Mouse (Mus musculus): Measurements from ENCODE around the gene Pacsin2. TPM values are rescaled to one million over a fixed set of nuclear protein-coding genes. Genes with fewer than 3 reads are reported as not detected.

Gene Pacsin2
- polyA plus RNA-seq, 1 experiment from 2014 or later, result 47.9 TPM

GRCm38 (mm10) chr15:83423589-83424384 is 40.6 kb downstream of the Pacsin2 start:
- ATAC-seq (ENCODE audit: low read depth), result peak; percentile 84
- H3K9me3 ChIP-seq (replicated peaks; ENCODE audit: control insufficient read depth, low read length), result no peaks in the 10 kb centered on the region
- peak overlapping the region; percentile 65 for H3K9ac ChIP-seq (ENCODE audit: low read depth, low read length)

GRCm38 (mm10) chr15:83422299-83422981 is 42.0 kb downstream of the Pacsin2 start:
- Histone ChIP-seq H3K27me3 (ENCODE audit: control insufficient read depth, insufficient read depth, low read depth, low read length) (no peaks in the 10 kb centered on the region), H3K9me3 (replicated peaks; ENCODE audit: control insufficient read depth, low read length) (no peaks in the 10 kb centered on the region), H3K36me3 (ENCODE audit: control insufficient read depth, insufficient read depth) (no peaks in the 10 kb centered on the region), H3K27ac (ENCODE audit: low read length) (peak overlapping the region; percentile 97), H3K4me1 (ENCODE audit: control insufficient read depth, low read depth, low read length) (peaks cover 82% of the 10 kb centered on the region), H3K9ac (ENCODE audit: low read depth, low read length) (peak overlapping the region; percentile 65), H3K4me2 (ENCODE audit: low read depth, low read length) (peak overlapping the region; percentile 61), H3K4me3 (ENCODE audit: low read depth, low read length) (peak overlapping the region; percentile 48)
- WGBS (ENCODE audit: insufficient replicate concordance), result 30% methylated on average over 15 of the region's 15 CpGs
- ATAC-seq (ENCODE audit: low read depth), result peak; percentile 85

More at GRCm38 (mm10) chr15:83423589-83424384, 40.6 kb downstream of the Pacsin2 start:
- Histone ChIP-seq H3K27me3 (ENCODE audit: control insufficient read depth, insufficient read depth, low read depth, low read length) (no peaks in the 10 kb centered on the region), H3K36me3 (ENCODE audit: control insufficient read depth, insufficient read depth) (no peaks in the 10 kb centered on the region), H3K4me1 (ENCODE audit: control insufficient read depth, low read depth, low read length) (peaks cover 84% of the 10 kb centered on the region), H3K27ac (ENCODE audit: low read length) (peak overlapping the region; percentile 97), H3K4me2 (ENCODE audit: low read depth, low read length) (peak overlapping the region; percentile 61), H3K4me3 (ENCODE audit: low read depth, low read length) (peak overlapping the region; percentile 48)
- WGBS (ENCODE audit: insufficient replicate concordance), result 37% methylated on average over 5 of the region's 5 CpGs

GRCm38 (mm10) chr15:83419562-83419961 is 44.8 kb downstream of the Pacsin2 start:
- no peaks in the 10 kb centered on the region for H3K27me3 ChIP-seq (ENCODE audit: control insufficient read depth, insufficient read depth, low read depth, low read length)
- H3K27ac ChIP-seq (ENCODE audit: low read length), result peak overlapping the region; percentile 59
- H3K4me3 ChIP-seq (ENCODE audit: low read depth, low read length), result no peak overlapping the region
- H3K36me3 ChIP-seq (ENCODE audit: control insufficient read depth, insufficient read depth), result no peaks in the 10 kb centered on the region
- no peak overlapping the region for H3K4me2 ChIP-seq (ENCODE audit: low read depth, low read length)
- WGBS (ENCODE audit: insufficient replicate concordance), result 57% methylated on average over 2 of the region's 2 CpGs
- no peak for ATAC-seq (ENCODE audit: low read depth)
- peaks cover 55% of the 10 kb centered on the region for H3K4me1 ChIP-seq (ENCODE audit: control insufficient read depth, low read depth, low read length)
- H3K9me3 ChIP-seq (replicated peaks; ENCODE audit: control insufficient read depth, low read length), result no peaks in the 10 kb centered on the region
- H3K9ac ChIP-seq (ENCODE audit: low read depth, low read length), result peak overlapping the region; percentile 40; the same call in 1 of the 2 replicates

GRCm38 (mm10) chr15:83418685-83419084 is 45.7 kb downstream of the Pacsin2 start:
- Histone ChIP-seq H3K9ac (ENCODE audit: low read depth, low read length) (no peak overlapping the region), H3K9me3 (replicated peaks; ENCODE audit: control insufficient read depth, low read length) (no peaks in the 10 kb centered on the region), H3K4me1 (ENCODE audit: control insufficient read depth, low read depth, low read length) (peaks cover 46% of the 10 kb centered on the region), H3K4me2 (ENCODE audit: low read depth, low read length) (no peak overlapping the region), H3K27ac (ENCODE audit: low read length) (peak overlapping the region; percentile 66), H3K36me3 (ENCODE audit: control insufficient read depth, insufficient read depth) (no peaks in the 10 kb centered on the region), H3K4me3 (ENCODE audit: low read depth, low read length) (no peak overlapping the region), H3K27me3 (ENCODE audit: control insufficient read depth, insufficient read depth, low read depth, low read length) (no peaks in the 10 kb centered on the region)
- ATAC-seq (ENCODE audit: low read depth), result no peak

GRCm38 (mm10) chr15:83417916-83418315 is 46.5 kb downstream of the Pacsin2 start:
- no peak for ATAC-seq (ENCODE audit: low read depth)
- peaks cover 40% of the 10 kb centered on the region for H3K4me1 ChIP-seq (ENCODE audit: control insufficient read depth, low read depth, low read length)
- H3K9me3 ChIP-seq (replicated peaks; ENCODE audit: control insufficient read depth, low read length), result no peaks in the 10 kb centered on the region
- no peak overlapping the region; the same call in 1 of the 2 replicates for H3K27ac ChIP-seq (ENCODE audit: low read length)
- H3K27me3 ChIP-seq (ENCODE audit: control insufficient read depth, insufficient read depth, low read depth, low read length), result no peaks in the 10 kb centered on the region
- H3K4me2 ChIP-seq (ENCODE audit: low read depth, low read length), result no peak overlapping the region
- WGBS (ENCODE audit: insufficient replicate concordance), result 87% methylated on average over 6 of the region's 6 CpGs
- H3K36me3 ChIP-seq (ENCODE audit: control insufficient read depth, insufficient read depth), result no peaks in the 10 kb centered on the region
- H3K9ac ChIP-seq (ENCODE audit: low read depth, low read length), result no peak overlapping the region
- H3K4me3 ChIP-seq (ENCODE audit: low read depth, low read length), result no peak overlapping the region

- Histone ChIP-seq H3K27me3 (ENCODE audit: control insufficient read depth, insufficient read depth, low read depth, low read length) (no peaks in the 10 kb centered on the region), H3K27ac (ENCODE audit: low read length) (no peak overlapping the region), H3K36me3 (ENCODE audit: control insufficient read depth, insufficient read depth) (no peaks in the 10 kb centered on the region), H3K4me2 (ENCODE audit: low read depth, low read length) (no peak overlapping the region), H3K9me3 (replicated peaks; ENCODE audit: control insufficient read depth, low read length) (no peaks in the 10 kb centered on the region), H3K9ac (ENCODE audit: low read depth, low read length) (no peak overlapping the region), H3K4me3 (ENCODE audit: low read depth, low read length) (no peak overlapping the region), H3K4me1 (ENCODE audit: control insufficient read depth, low read depth, low read length) (peaks cover 35% of the 10 kb centered on the region)
- ATAC-seq (ENCODE audit: low read depth), result no peak
- 80% methylated on average over 7 of the region's 7 CpGs for WGBS (ENCODE audit: insufficient replicate concordance)
These were observed 47.0 kb downstream of the Pacsin2 start for GRCm38 (mm10) chr15:83417407-83417806.

GRCm38 (mm10) chr15:83415391-83415790 is 49.0 kb downstream of the Pacsin2 start:
- Histone ChIP-seq H3K9ac (ENCODE audit: low read depth, low read length) (no peak overlapping the region), H3K27ac (ENCODE audit: low read length) (no peak overlapping the region), H3K36me3 (ENCODE audit: control insufficient read depth, insufficient read depth) (no peaks in the 10 kb centered on the region), H3K9me3 (replicated peaks; ENCODE audit: control insufficient read depth, low read length) (no peaks in the 10 kb centered on the region), H3K27me3 (ENCODE audit: control insufficient read depth, insufficient read depth, low read depth, low read length) (no peaks in the 10 kb centered on the region), H3K4me3 (ENCODE audit: low read depth, low read length) (no peak overlapping the region), H3K4me2 (ENCODE audit: low read depth, low read length) (no peak overlapping the region), H3K4me1 (ENCODE audit: control insufficient read depth, low read depth, low read length) (peaks cover 31% of the 10 kb centered on the region)
- ATAC-seq (ENCODE audit: low read depth), result no peak
- WGBS (ENCODE audit: insufficient replicate concordance), result 84% methylated on average over 6 of the region's 6 CpGs

GRCm38 (mm10) chr15:83411616-83412015 is 52.8 kb downstream of the Pacsin2 start:
- no peak for ATAC-seq (ENCODE audit: low read depth)
- WGBS (ENCODE audit: insufficient replicate concordance), result 75% methylated on average over 4 of the region's 4 CpGs
- Histone ChIP-seq H3K9ac (ENCODE audit: low read depth, low read length) (no peak overlapping the region), H3K4me2 (ENCODE audit: low read depth, low read length) (no peak overlapping the region), H3K27ac (ENCODE audit: low read length) (no peak overlapping the region), H3K9me3 (replicated peaks; ENCODE audit: control insufficient read depth, low read length) (no peaks in the 10 kb centered on the region), H3K4me1 (ENCODE audit: control insufficient read depth, low read depth, low read length) (peaks cover 18% of the 10 kb centered on the region), H3K27me3 (ENCODE audit: control insufficient read depth, insufficient read depth, low read depth, low read length) (no peaks in the 10 kb centered on the region), H3K36me3 (ENCODE audit: control insufficient read depth, insufficient read depth) (peaks cover 8% of the 10 kb centered on the region), H3K4me3 (ENCODE audit: low read depth, low read length) (no peak overlapping the region)

GRCm38 (mm10) chr15:83410735-83411134 is 53.7 kb downstream of the Pacsin2 start:
- Histone ChIP-seq H3K9ac (ENCODE audit: low read depth, low read length) (no peak overlapping the region), H3K27ac (ENCODE audit: low read length) (no peak overlapping the region), H3K27me3 (ENCODE audit: control insufficient read depth, insufficient read depth, low read depth, low read length) (no peaks in the 10 kb centered on the region), H3K4me1 (ENCODE audit: control insufficient read depth, low read depth, low read length) (peaks cover 18% of the 10 kb centered on the region), H3K36me3 (ENCODE audit: control insufficient read depth, insufficient read depth) (peaks cover 14% of the 10 kb centered on the region), H3K9me3 (replicated peaks; ENCODE audit: control insufficient read depth, low read length) (no peaks in the 10 kb centered on the region), H3K4me2 (ENCODE audit: low read depth, low read length) (no peak overlapping the region), H3K4me3 (ENCODE audit: low read depth, low read length) (no peak overlapping the region)
- ATAC-seq (ENCODE audit: low read depth), result no peak
- WGBS (ENCODE audit: insufficient replicate concordance), result 67% methylated on average over 4 of the region's 4 CpGs
